Mouse (Mus musculus) cerebellum, adult 2 months (tissue): Measurements from ENCODE around the gene Apba2.

Experiments used
- CTCF ChIP-seq: fragments of 200-500 bp; IDR thresholded peaks from 2 replicates; pipeline ENCODE4 v1.5.1; 2011; ENCODE audit warnings: low read depth, mild to moderate bottlenecking, control low read depth, low read length, moderate library complexity, borderline replicate concordance; ENCODE audit not compliant: insufficient read depth
- POLR2A ChIP-seq: fragments of 200-500 bp; IDR thresholded peaks from 2 replicates; pipeline ENCODE4 v1.6.1; 2011; ENCODE audit warnings: low read length, control low read depth, borderline replicate concordance; ENCODE audit not compliant: insufficient read depth

DNA sequence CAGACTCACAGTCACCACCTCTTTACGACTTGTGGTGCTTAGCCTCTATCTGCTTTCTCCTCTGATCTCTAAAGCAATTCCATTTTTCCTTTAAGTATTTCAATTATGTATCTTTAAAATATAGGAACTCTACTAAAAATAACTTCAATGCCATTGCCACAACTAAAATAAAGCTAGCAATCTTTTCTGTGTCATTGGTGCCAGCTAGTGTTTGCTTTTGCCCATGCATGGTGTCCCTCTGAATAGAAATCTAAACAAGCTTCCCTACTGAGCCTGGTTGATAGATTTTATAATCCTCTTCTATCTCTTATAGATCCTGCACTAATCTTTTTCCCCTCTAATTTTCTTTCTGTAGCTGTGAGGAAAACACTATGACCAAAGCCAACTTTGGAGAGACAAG, 222.9 kb downstream of the Apba2 start:
- TF ChIP-seq POLR2A = no peak
- no peak for TF ChIP-seq CTCF
